Mouse (Mus musculus): ENCODE measurements at regions not wholly inside any gene's neighbourhood (a gene's known extent, or its start where the extent isn't known, plus 50 kb on each side); places are given as distances from the start of the nearest gene placed in this dataset.

DNA sequence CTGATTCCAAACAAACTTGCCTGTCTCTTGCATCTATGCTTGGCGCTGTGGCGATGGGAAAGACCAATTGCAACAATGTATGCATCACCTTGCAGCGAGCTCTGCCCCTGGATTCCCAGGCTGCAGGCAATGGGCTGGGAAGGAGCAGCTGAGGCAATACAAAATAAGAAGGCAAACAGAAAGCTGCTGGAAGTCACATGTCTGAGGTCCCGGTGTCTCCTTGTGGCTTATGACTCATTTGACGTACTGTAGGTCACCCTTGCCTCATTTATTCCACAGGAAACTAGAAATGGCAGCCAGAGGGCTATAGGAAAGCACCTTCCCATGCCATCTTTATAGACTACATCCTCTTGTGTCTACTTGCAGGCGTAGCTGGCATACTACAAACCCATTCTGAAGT is 140.9 kb downstream of the Chic2 start:
- H3K27me3 ChIP-seq (ENCODE audit: control insufficient read depth, insufficient read depth, low read depth, low read length): no peaks in the 10 kb centered on the region
- no peak overlapping the region for H3K4me2 ChIP-seq (ENCODE audit: low read depth, low read length)
- H3K9me3 ChIP-seq (ENCODE audit: control insufficient read depth, low read length): peaks cover 3% of the 10 kb centered on the region
- H3K4me3 ChIP-seq (ENCODE audit: low read length): no peak overlapping the region
- no peaks in the 10 kb centered on the region for H3K36me3 ChIP-seq (ENCODE audit: control insufficient read depth, insufficient read depth, low read length)
- no peak overlapping the region for H3K9ac ChIP-seq (ENCODE audit: low read length)
- WGBS: 85% methylated on average over 6 of the region's 6 CpGs
- ATAC-seq (ENCODE audit: low read depth): no peak
- H3K27ac ChIP-seq (ENCODE audit: low read length): no peak overlapping the region
- H3K4me1 ChIP-seq (replicated peaks; ENCODE audit: control insufficient read depth, insufficient read depth, low read length): peaks cover 3% of the 10 kb centered on the region; the same call in 1 of the 2 replicates

DNA sequence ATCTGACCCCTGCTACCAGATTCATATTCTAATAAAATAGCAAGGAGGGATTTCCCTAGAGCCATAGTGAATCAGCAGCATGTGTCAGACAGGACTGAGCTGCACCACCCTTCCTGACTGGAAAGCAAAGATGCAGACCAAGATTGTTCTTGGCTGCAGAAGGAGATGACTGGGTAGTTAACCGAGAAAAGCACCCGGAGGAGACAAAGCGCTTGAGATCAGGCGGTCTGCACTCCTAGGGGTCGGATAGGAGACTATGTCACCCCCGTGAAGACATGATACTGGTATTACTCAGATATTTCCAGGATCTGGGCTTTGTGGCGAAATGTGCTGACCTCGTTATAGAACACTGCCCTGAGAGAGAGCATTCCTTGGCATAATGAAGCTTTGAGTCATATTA is 147.4 kb downstream of the Chic2 start:
- H3K27me3 ChIP-seq (ENCODE audit: control insufficient read depth, insufficient read depth, low read depth, low read length): no peaks in the 10 kb centered on the region
- no peak for ATAC-seq (ENCODE audit: low read depth)
- WGBS: 88% methylated on average over 8 of the region's 8 CpGs
- no peaks in the 10 kb centered on the region for H3K9me3 ChIP-seq (ENCODE audit: control insufficient read depth, low read length)
- no peaks in the 10 kb centered on the region for H3K36me3 ChIP-seq (ENCODE audit: control insufficient read depth, insufficient read depth, low read length)
- no peak overlapping the region for H3K4me3 ChIP-seq (ENCODE audit: low read length)
- H3K4me2 ChIP-seq (ENCODE audit: low read depth, low read length): no peak overlapping the region
- H3K27ac ChIP-seq (ENCODE audit: low read length): no peak overlapping the region
- H3K9ac ChIP-seq (ENCODE audit: low read length): no peak overlapping the region
- H3K4me1 ChIP-seq (replicated peaks; ENCODE audit: control insufficient read depth, insufficient read depth, low read length): no peaks in the 10 kb centered on the region

DNA sequence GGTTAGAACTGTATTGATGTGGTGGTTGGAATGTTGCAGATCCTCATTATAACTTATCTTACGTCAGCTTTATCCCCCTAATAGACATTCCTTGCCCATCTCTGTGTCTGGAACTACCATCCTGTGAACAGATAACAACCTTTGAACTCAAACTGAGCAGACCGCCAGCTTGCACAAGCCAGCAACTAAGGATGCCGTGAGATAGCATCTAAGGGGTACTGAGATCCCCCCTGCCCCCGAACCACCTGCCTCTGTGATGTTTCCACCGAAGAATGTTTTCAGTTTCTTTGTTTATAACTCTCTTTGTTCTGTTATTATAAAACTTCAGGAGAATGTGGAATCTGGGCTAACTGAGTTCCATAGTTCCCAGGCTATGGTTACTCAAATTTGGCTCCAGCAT is 151.3 kb downstream of the Chic2 start:
- no peak for ATAC-seq (ENCODE audit: low read depth)
- Histone ChIP-seq H3K4me1 (replicated peaks; ENCODE audit: control insufficient read depth, insufficient read depth, low read length) (no peaks in the 10 kb centered on the region), H3K27ac (ENCODE audit: low read length) (no peak overlapping the region), H3K4me2 (ENCODE audit: low read depth, low read length) (no peak overlapping the region), H3K27me3 (ENCODE audit: control insufficient read depth, insufficient read depth, low read depth, low read length) (no peaks in the 10 kb centered on the region), H3K36me3 (ENCODE audit: control insufficient read depth, insufficient read depth, low read length) (no peaks in the 10 kb centered on the region), H3K4me3 (ENCODE audit: low read length) (no peak overlapping the region), H3K9me3 (ENCODE audit: control insufficient read depth, low read length) (no peaks in the 10 kb centered on the region), H3K9ac (ENCODE audit: low read length) (no peak overlapping the region)
- 54% methylated on average over 5 of the region's 5 CpGs for WGBS

DNA sequence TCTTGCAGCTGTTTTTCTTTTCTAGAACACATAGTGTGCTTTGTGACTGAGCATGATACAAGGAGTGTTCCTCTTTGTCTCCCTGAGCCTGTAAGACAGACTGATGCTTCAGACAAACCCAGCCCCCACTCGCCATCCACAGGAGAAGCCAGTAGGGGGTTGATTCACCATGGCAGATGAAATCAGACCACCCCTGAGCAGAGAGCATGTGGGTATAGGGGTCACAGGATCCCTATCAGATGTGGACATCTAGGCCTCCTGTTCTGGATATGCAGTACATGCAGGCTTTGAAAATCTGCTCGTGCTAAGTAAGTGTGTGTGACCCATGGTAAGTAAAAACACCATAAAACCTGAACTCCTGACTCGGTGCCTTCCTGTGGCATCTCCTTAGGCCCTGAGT is 153.0 kb downstream of the Chic2 start:
- no peaks in the 10 kb centered on the region for H3K27me3 ChIP-seq (ENCODE audit: control insufficient read depth, insufficient read depth, low read depth, low read length)
- H3K27ac ChIP-seq (ENCODE audit: low read length): no peak overlapping the region
- ATAC-seq (ENCODE audit: low read depth): no peak
- H3K4me2 ChIP-seq (ENCODE audit: low read depth, low read length): no peak overlapping the region
- no peak overlapping the region for H3K9ac ChIP-seq (ENCODE audit: low read length)
- no peaks in the 10 kb centered on the region for H3K4me1 ChIP-seq (replicated peaks; ENCODE audit: control insufficient read depth, insufficient read depth, low read length)
- H3K4me3 ChIP-seq (ENCODE audit: low read length): no peak overlapping the region
- no peaks in the 10 kb centered on the region for H3K9me3 ChIP-seq (ENCODE audit: control insufficient read depth, low read length)
- H3K36me3 ChIP-seq (ENCODE audit: control insufficient read depth, insufficient read depth, low read length): no peaks in the 10 kb centered on the region
- WGBS: 51% methylated on average over 3 of the region's 3 CpGs

DNA sequence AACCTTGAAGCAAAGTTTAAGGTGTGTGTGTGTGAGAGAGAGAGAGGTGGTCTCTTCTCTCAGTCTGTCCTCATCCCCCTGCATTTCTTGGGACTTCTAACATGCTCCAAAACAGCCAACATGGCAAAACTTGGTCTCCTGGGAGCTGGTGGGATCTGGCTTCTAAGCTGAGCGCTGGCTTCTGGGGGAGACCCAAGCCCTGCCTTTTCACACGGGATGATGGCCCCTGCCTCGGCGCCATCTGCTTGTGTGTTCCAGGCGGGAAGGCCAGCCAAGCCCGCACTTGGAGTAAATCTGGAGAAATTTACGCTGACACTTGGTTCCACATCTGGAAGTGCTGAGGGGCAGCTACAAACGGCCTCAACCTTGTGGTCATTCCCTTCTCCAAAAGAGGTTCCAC is 155.6 kb downstream of the Chic2 start:
- Histone ChIP-seq H3K36me3 (ENCODE audit: control insufficient read depth, insufficient read depth, low read length) (no peaks in the 10 kb centered on the region), H3K27me3 (ENCODE audit: control insufficient read depth, insufficient read depth, low read depth, low read length) (no peaks in the 10 kb centered on the region), H3K4me2 (ENCODE audit: low read depth, low read length) (no peak overlapping the region), H3K4me3 (ENCODE audit: low read length) (no peak overlapping the region), H3K9me3 (ENCODE audit: control insufficient read depth, low read length) (peaks cover 2% of the 10 kb centered on the region; the same call in 1 of the 2 replicates), H3K4me1 (replicated peaks; ENCODE audit: control insufficient read depth, insufficient read depth, low read length) (no peaks in the 10 kb centered on the region), H3K9ac (ENCODE audit: low read length) (no peak overlapping the region), H3K27ac (ENCODE audit: low read length) (no peak overlapping the region)
- ATAC-seq (ENCODE audit: low read depth): no peak
- WGBS: 69% methylated on average over 8 of the region's 8 CpGs

DNA sequence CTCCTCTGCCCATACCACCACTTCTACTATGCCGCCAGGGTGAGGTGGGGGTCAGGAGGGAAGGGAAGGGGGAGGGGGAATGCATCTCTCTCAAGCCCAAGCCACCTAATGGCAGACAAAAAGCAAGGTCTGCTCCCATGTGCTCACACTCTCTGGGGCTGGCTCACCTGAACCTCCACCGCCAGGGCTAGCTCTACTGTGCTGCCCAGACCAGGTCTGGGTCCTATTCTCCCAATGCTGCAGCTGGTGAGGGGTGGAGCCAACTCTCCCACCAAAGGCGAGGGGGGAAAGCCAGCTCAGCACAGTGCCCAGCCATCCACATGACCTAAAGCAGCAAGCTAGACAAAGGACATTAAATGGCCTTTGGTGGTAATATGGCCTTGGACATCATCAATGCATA is 158.6 kb downstream of the Chic2 start:
- H3K36me3 ChIP-seq (ENCODE audit: control insufficient read depth, insufficient read depth, low read length): no peaks in the 10 kb centered on the region
- H3K9ac ChIP-seq (ENCODE audit: low read length): no peak overlapping the region
- 86% methylated on average over 2 of the region's 3 CpGs for whole genome bisulfite sequencing
- no peak overlapping the region for H3K27ac ChIP-seq (ENCODE audit: low read length)
- no peak for ATAC-seq (ENCODE audit: low read depth)
- H3K4me1 ChIP-seq (replicated peaks; ENCODE audit: control insufficient read depth, insufficient read depth, low read length): peaks cover under 1% of the 10 kb centered on the region; the same call in 1 of the 2 replicates
- peaks cover 2% of the 10 kb centered on the region; the same call in 1 of the 2 replicates for H3K9me3 ChIP-seq (ENCODE audit: control insufficient read depth, low read length)
- H3K27me3 ChIP-seq (ENCODE audit: control insufficient read depth, insufficient read depth, low read depth, low read length): no peaks in the 10 kb centered on the region
- no peak overlapping the region for H3K4me2 ChIP-seq (ENCODE audit: low read depth, low read length)
- H3K4me3 ChIP-seq (ENCODE audit: low read length): no peak overlapping the region

DNA sequence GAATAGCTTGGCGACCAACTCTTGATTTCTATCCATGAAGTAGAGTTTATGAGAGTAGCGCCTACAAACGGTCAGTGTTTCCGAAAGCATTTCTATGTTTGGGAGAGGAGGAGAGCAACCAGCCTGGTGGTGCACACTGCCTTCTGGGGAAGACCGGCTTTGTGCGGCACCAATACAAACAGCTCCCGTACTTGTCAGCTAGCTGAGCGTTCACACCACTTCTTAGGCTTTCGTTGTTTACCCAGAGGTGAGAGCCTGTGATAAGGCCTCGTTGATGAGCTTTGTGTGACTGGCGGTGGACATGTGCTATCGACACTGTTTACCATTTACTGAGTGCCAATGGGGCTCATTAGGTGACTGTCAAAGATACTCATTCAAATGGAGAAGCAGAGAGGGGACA is 162.0 kb downstream of the Chic2 start:
- H3K4me3 ChIP-seq (ENCODE audit: low read length): no peak overlapping the region
- WGBS: 19% methylated on average over 12 of the region's 12 CpGs
- no peak overlapping the region for H3K4me2 ChIP-seq (ENCODE audit: low read depth, low read length)
- H3K9me3 ChIP-seq (ENCODE audit: control insufficient read depth, low read length): peaks cover 2% of the 10 kb centered on the region; the same call in 1 of the 2 replicates
- H3K36me3 ChIP-seq (ENCODE audit: control insufficient read depth, insufficient read depth, low read length): no peaks in the 10 kb centered on the region
- no peak overlapping the region for H3K27ac ChIP-seq (ENCODE audit: low read length)
- no peak overlapping the region for H3K9ac ChIP-seq (ENCODE audit: low read length)
- ATAC-seq (ENCODE audit: low read depth): peak; percentile 30; the same call in 1 of the 2 replicates
- no peaks in the 10 kb centered on the region for H3K27me3 ChIP-seq (ENCODE audit: control insufficient read depth, insufficient read depth, low read depth, low read length)
- peaks cover 11% of the 10 kb centered on the region for H3K4me1 ChIP-seq (replicated peaks; ENCODE audit: control insufficient read depth, insufficient read depth, low read length)

DNA sequence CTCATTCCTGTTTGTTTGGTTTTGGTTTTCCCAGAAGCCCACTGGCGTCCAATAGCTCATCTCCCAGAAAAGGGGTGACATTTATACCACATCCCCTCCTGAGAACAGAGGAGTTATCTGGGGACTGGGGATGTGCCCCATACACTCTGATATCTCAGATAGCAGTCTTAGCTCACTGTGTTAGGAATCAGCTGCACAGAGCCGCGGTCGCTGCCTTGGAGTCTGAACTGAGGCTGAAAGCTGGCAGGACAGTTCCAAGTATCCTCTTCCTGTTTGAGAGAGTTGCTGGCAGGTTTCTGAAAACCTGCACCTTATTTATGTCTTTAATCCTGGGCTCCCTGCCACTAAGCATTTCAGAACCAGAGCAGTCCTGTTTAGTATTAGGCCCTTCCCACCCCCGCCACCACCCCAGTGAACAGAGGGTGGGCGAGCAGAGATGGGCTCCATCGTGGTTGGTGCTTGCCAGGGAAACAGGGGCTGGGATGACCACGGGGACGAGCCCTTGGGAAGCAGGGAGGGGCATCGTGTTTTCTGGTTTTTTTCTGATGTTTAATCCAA is 163.8 kb downstream of the Chic2 start:
- 41% methylated on average over 10 of the region's 10 CpGs for WGBS
- no peak overlapping the region for H3K4me3 ChIP-seq (ENCODE audit: low read length)
- peaks cover 25% of the 10 kb centered on the region for H3K4me1 ChIP-seq (replicated peaks; ENCODE audit: control insufficient read depth, insufficient read depth, low read length)
- H3K4me2 ChIP-seq (ENCODE audit: low read depth, low read length): no peak overlapping the region
- H3K9ac ChIP-seq (ENCODE audit: low read length): no peak overlapping the region
- no peaks in the 10 kb centered on the region for H3K36me3 ChIP-seq (ENCODE audit: control insufficient read depth, insufficient read depth, low read length)
- H3K27me3 ChIP-seq (ENCODE audit: control insufficient read depth, insufficient read depth, low read depth, low read length): no peaks in the 10 kb centered on the region
- H3K27ac ChIP-seq (ENCODE audit: low read length): peak overlapping the region; percentile 50
- ATAC-seq (ENCODE audit: low read depth): peak; percentile 57
- peaks cover 2% of the 10 kb centered on the region; the same call in 1 of the 2 replicates for H3K9me3 ChIP-seq (ENCODE audit: control insufficient read depth, low read length)

DNA sequence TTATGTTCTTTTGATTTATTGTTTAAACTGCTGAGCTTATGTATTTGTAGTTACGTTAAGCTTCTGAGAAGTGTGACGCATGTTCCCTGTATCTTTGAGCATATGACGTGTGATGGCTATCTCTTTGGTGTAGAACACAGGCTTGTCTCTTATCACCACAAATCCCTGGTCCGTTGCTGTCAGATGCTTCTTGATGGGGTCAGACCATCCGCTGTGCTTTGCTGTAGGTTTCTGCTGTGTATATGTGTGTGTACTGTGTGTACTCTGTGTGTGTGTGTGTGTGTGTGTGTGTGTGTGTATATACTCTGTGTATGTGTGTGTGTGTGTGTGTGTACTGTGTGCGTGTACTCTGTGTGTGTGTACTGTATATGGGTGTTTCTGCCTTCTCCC is 164.5 kb downstream of the Chic2 start:
- Histone ChIP-seq H3K27ac (ENCODE audit: low read length) (peak overlapping the region; percentile 50), H3K4me3 (ENCODE audit: low read length) (no peak overlapping the region), H3K4me1 (replicated peaks; ENCODE audit: control insufficient read depth, insufficient read depth, low read length) (peaks cover 27% of the 10 kb centered on the region), H3K4me2 (ENCODE audit: low read depth, low read length) (no peak overlapping the region), H3K36me3 (ENCODE audit: control insufficient read depth, insufficient read depth, low read length) (no peaks in the 10 kb centered on the region), H3K9ac (ENCODE audit: low read length) (no peak overlapping the region), H3K9me3 (ENCODE audit: control insufficient read depth, low read length) (peaks cover 2% of the 10 kb centered on the region; the same call in 1 of the 2 replicates), H3K27me3 (ENCODE audit: control insufficient read depth, insufficient read depth, low read depth, low read length) (no peaks in the 10 kb centered on the region)
- ATAC-seq (ENCODE audit: low read depth): no peak
- 70% methylated on average over 6 of the region's 6 CpGs for WGBS
